Mouse (Mus musculus) megakaryocyte, embryonic 14.5 days (primary cell): ENCODE results near the gene Cspg5. TPM values are rescaled to one million over a fixed set of nuclear protein-coding genes. Genes with fewer than 3 reads are reported as not detected.
A peak's percentile ranks its signal among the peaks of the same experiment; 100 is the strongest.

Experiments
- H3K27me3 ChIP-seq: replicated peaks from 2 replicates; pipeline ENCODE3; 2012; ENCODE audit warnings: inconsistent platforms
- H3K36me3 ChIP-seq: replicated peaks from 2 replicates; pipeline ENCODE3; 2012; ENCODE audit warnings: low read length, inconsistent platforms, mixed read lengths
- H3K4me1 ChIP-seq: 2 replicates; pipeline ENCODE4 v1.6.1; 2012; ENCODE audit warnings: inconsistent platforms
- H3K4me3 ChIP-seq: replicated peaks from 2 replicates; pipeline ENCODE3; 2012; ENCODE audit warnings: moderate library complexity, mild to moderate bottlenecking, inconsistent platforms
- H3K9me3 ChIP-seq: 2 replicates; pipeline ENCODE4 v1.6.1; 2012; ENCODE audit warnings: inconsistent platforms
- FLI1 ChIP-seq: IDR thresholded peaks from 2 replicates; pipeline ENCODE4 v1.6.1; 2012; ENCODE audit warnings: low read length, inconsistent platforms, mixed read lengths
- GATA1 ChIP-seq: IDR thresholded peaks from 3 replicates; pipeline ENCODE4 v1.6.1; 2012; ENCODE audit warnings: mixed read lengths, low read length, inconsistent platforms, borderline replicate concordance
- polyA plus RNA-seq: library from polyadenylated mRNA; stranded (reverse); fragments of >175 nt; gene quantifications from 2 replicates; pipeline ENCODE4 v1.2.3, GENCODE M21; 2012; ENCODE audit warnings: low replicate concordance; ENCODE audit not compliant: insufficient read depth

Gene Cspg5
- polyA plus RNA-seq, 1 experiment = 0.19 TPM

GRCm38 (mm10) chr9:110229566-110230248 is 13.9 kb upstream of the Cspg5 start:
- peaks cover 9% of the 10 kb centered on the region for H3K4me1 ChIP-seq
- no peak overlapping the region for H3K4me3 ChIP-seq
- no peaks in the 10 kb centered on the region for H3K27me3 ChIP-seq
- TF ChIP-seq GATA1 (no peak), FLI1 (no peak)
- H3K9me3 ChIP-seq = no peaks in the 10 kb centered on the region
- H3K36me3 ChIP-seq = peaks cover 84% of the 10 kb centered on the region

- Histone ChIP-seq H3K27me3 (no peaks in the 10 kb centered on the region), H3K36me3 (peaks cover 88% of the 10 kb centered on the region), H3K4me1 (peaks cover 9% of the 10 kb centered on the region), H3K4me3 (no peak overlapping the region), H3K9me3 (no peaks in the 10 kb centered on the region)
- TF ChIP-seq GATA1 (no peak), FLI1 (no peak)
Observed at GRCm38 (mm10) chr9:110230395-110231071, 13.1 kb upstream of the Cspg5 start.

- no peak for TF ChIP-seq GATA1
Observed at GRCm38 (mm10) chr9:110234962-110235361, 8.6 kb upstream of the Cspg5 start.

GRCm38 (mm10) chr9:110244567-110244888 is 945 bp downstream of the Cspg5 start:
- H3K4me1 ChIP-seq = peaks cover 30% of the 10 kb centered on the region
- H3K9me3 ChIP-seq = no peaks in the 10 kb centered on the region
- H3K27me3 ChIP-seq = peaks cover 61% of the 10 kb centered on the region
- TF ChIP-seq FLI1 (no peak), GATA1 (no peak)
- peak overlapping the region; percentile 92 for H3K4me3 ChIP-seq
- peaks cover 18% of the 10 kb centered on the region for H3K36me3 ChIP-seq

More at GRCm38 (mm10) chr9:110234962-110235361, 8.6 kb upstream of the Cspg5 start:
- H3K4me1 ChIP-seq = 0 out of 2 replicates have a peak, but pooled peaks cover 3% of the 10 kb centered on the region
- no peak overlapping the region for H3K4me3 ChIP-seq
- no peaks in the 10 kb centered on the region for H3K9me3 ChIP-seq
- no peaks in the 10 kb centered on the region for H3K27me3 ChIP-seq
- H3K36me3 ChIP-seq = peaks cover 91% of the 10 kb centered on the region

GRCm38 (mm10) chr9:110244889-110245589 is 1.5 kb downstream of the Cspg5 start:
- Histone ChIP-seq H3K4me3 (peak overlapping the region; percentile 92), H3K36me3 (peaks cover 16% of the 10 kb centered on the region)
- TF ChIP-seq FLI1 (no peak), GATA1 (no peak)

GRCm38 (mm10) chr9:110245590-110246320 is 2.2 kb downstream of the Cspg5 start:
- TF ChIP-seq FLI1 (no peak), GATA1 (no peak)
- Histone ChIP-seq H3K9me3 (no peaks in the 10 kb centered on the region), H3K4me1 (peaks cover 30% of the 10 kb centered on the region), H3K36me3 (peaks cover 13% of the 10 kb centered on the region), H3K27me3 (peaks cover 72% of the 10 kb centered on the region), H3K4me3 (peak overlapping the region; percentile 92)

More at GRCm38 (mm10) chr9:110244889-110245589, 1.5 kb downstream of the Cspg5 start:
- no peaks in the 10 kb centered on the region for H3K9me3 ChIP-seq
- H3K4me1 ChIP-seq = peaks cover 30% of the 10 kb centered on the region
- peaks cover 67% of the 10 kb centered on the region for H3K27me3 ChIP-seq

- TF ChIP-seq FLI1 (no peak), GATA1 (no peak)
- Histone ChIP-seq H3K4me3 (peak overlapping the region; percentile 92), H3K36me3 (peaks cover 8% of the 10 kb centered on the region), H3K27me3 (peaks cover 77% of the 10 kb centered on the region), H3K4me1 (peaks cover 30% of the 10 kb centered on the region), H3K9me3 (no peaks in the 10 kb centered on the region)
Observed at GRCm38 (mm10) chr9:110246321-110246640, 2.7 kb downstream of the Cspg5 start.

- peaks cover 1% of the 10 kb centered on the region for H3K36me3 ChIP-seq
- H3K9me3 ChIP-seq = no peaks in the 10 kb centered on the region
- H3K27me3 ChIP-seq = peaks cover 80% of the 10 kb centered on the region
- peaks cover 30% of the 10 kb centered on the region for H3K4me1 ChIP-seq
- no peak overlapping the region for H3K4me3 ChIP-seq
- no peak for TF ChIP-seq FLI1
- no peak for TF ChIP-seq GATA1
Observed at GRCm38 (mm10) chr9:110247049-110247448, 3.5 kb downstream of the Cspg5 start.

GRCm38 (mm10) chr9:110248861-110249260 is 5.3 kb downstream of the Cspg5 start:
- Histone ChIP-seq H3K4me3 (no peak overlapping the region), H3K36me3 (no peaks in the 10 kb centered on the region), H3K9me3 (no peaks in the 10 kb centered on the region), H3K27me3 (peaks cover 70% of the 10 kb centered on the region), H3K4me1 (peaks cover 24% of the 10 kb centered on the region)
- no peak for TF ChIP-seq GATA1
- no peak for TF ChIP-seq FLI1
